Mouse (Mus musculus) layer of hippocampus, adult 18-20 months (tissue): ENCODE data around the gene Icam5. TPM values are rescaled to one million over a fixed set of nuclear protein-coding genes. Genes with fewer than 3 reads are reported as not detected.
"Not testable (repeated sequence)": the region's sequence is repeated elsewhere in the genome, so short reads cannot be mapped to it uniquely, and the experiment has no call there.

ENCODE experiments used
- DNase-seq, 2 experiments: peaks; one replicate each; pipeline ENCODE4 v3.0.0; 2022; ENCODE audit warnings: low spot score in 2 of 2
- long read RNA-seq: library from polyadenylated mRNA; stranded (forward); transcript quantifications from one replicate; pipeline ENCODE4 v2.0.0, GENCODE M21; 2021
- total RNA-seq, 2 experiments: library from RNA; stranded (reverse); gene quantifications; 2 replicates each; pipeline ENCODE4 v1.2.3; 2021

Icam5 gene
- 100 to 1,000 TPM; 379 to 387 TPM for total RNA-seq
- long read RNA-seq, transcript Icam5-201 (11 exons, 2,947 nt): major isoform, 154 of 285 reads
- long read RNA-seq, partial matches to known transcripts: 90 of 285 reads
- long read RNA-seq, other reads (novel, unspliced or antisense): 41 of 285 reads

DNA sequence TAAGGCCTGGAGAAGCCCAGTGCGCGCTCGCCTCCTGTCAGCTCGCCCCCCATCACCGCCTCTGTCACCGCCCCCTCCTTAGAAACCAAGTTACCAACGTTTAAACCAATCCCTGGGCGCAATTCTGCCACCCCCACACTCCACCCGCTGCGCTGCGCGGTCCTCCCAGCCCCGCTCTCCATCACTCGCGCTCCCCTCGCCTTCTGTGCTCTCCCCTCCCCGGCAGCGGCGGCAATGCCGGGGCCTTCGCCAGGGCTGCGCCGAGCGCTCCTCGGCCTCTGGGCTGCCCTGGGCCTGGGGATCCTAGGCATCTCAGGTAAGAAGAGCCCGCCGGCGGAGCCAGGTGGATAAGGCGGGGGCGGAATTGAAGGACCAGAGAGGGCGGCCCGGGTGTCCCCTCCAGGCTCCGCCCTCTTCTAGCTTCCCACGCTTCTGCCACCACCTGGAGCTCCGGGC lies at the start of gene Icam5:
TSS of gene Icam5 (plus strand) at position 178 of the 456 bp plus-strand sequence.
- peak; percentile 90 to 95 for DNase-seq

DNA sequence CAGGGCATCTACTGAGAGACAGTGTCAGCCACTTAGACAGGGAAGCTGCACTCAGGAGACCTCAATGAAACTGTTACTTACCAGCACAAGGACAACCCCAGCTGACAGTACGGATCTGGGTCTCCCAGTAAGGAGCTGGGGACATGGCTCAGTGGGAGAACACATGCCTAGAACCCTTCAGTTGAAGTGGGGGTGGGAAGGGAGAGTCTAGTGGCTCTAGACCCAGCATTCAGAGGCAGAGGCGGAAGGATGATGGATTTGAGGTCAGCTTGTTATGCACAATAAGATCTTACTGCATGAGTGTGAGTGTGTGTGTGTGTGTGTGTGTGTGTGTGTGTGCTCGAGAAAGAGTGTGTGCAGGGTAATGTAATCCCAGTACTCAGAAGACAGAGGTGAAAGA lies 49.7 kb upstream of the Icam5 start:
- DNase-seq: no peak

DNA sequence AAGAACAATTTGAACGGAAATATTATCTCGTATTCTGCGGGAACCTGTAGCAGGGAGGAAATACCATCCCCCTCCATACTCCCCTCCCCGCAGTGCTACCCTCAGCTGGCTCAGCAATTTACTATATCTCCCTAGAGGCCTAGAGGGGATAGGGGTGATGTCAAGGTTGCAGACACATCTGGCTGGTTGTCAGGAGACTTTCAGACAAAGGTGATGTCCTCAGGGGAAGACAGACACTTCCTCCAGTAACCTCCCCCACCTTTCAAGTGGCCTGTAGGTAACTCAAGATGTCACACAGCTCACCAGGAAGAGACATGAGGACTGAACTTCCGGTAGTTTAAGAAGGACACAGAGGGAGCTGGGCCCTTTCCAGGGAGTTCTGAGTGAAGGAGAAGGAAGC lies 48.7 kb upstream of the Icam5 start:
- DNase-seq: no peak

- no peak for DNase-seq
Observed at GRCm38 (mm10) chr9:20986952-20987686, 44.8 kb upstream of the Icam5 start.

- DNase-seq: no peak
Observed at GRCm38 (mm10) chr9:20987953-20988352, 43.9 kb upstream of the Icam5 start.

DNA sequence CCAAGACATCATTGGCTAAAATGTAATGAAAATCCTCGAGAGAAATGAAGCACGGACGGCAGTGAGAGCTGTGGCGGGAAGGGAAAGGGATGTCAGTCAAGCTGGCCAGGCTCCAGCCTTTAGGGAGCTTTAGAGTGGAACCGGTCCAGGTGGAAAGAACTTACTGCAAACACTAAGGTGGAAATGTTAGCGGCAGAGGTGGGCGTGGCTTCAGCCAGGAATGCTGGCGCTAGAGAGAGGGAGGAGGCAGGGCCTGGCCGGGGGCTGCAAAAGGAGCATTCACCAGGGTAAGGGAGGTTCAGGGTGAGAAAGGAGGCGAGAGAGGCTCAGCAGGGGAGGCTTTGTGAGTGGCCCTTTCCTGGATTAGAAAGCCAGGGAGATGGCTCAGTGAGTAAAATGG lies 41.0 kb upstream of the Icam5 start:
- no peak for DNase-seq

GRCm38 (mm10) chr9:20991587-20991986 lies 40.3 kb upstream of the Icam5 start:
- no peak for DNase-seq

DNA sequence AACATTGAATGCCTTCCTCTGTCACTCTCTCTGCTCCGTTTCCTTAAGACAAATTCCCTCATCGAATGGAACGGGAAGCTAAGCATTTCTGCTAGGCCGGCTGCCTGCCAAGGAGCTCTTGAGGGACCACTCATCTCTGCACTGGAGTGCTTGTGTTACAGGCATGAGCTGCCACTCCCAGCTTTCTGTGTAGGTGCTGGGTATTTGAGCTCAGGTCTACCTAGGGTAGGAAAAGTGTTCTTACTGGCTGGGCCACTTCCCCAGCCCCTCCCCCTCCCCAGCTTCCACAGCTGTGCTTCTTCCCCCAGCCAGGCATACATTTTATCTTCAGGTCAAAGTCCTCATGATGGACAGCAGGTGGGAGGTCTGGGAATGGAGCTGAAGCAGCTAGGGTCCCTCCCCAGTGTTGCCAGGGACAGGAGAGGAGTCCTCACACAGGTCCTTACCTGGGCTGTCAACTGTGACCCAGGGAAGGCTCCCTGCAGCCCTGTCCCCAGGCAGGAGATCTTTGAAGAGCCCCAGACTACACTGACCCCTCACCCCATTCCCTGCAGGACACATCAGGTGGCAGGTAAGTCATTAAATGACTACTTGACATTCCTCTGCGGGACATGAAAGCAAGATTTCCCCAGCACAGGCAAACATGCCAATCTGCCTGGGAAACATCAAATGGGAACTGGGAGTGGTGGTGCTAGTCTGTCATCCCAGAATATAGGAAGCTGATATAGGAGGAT lies 38.5 kb upstream of the Icam5 start:
- DNase-seq: no peak

- no peak for DNase-seq
Observed at GRCm38 (mm10) chr9:20995069-20995468, 36.8 kb upstream of the Icam5 start.

- DNase-seq: no peak
Observed at GRCm38 (mm10) chr9:20997065-20997464, 34.8 kb upstream of the Icam5 start.

GRCm38 (mm10) chr9:20998337-20998736 lies 33.5 kb upstream of the Icam5 start:
- DNase-seq: not testable (repeated sequence)

GRCm38 (mm10) chr9:21000811-21001210 lies 31.1 kb upstream of the Icam5 start:
- DNase-seq: no peak

- no peak for DNase-seq
Observed at GRCm38 (mm10) chr9:21001651-21002200, 30.1 kb upstream of the Icam5 start.

DNA sequence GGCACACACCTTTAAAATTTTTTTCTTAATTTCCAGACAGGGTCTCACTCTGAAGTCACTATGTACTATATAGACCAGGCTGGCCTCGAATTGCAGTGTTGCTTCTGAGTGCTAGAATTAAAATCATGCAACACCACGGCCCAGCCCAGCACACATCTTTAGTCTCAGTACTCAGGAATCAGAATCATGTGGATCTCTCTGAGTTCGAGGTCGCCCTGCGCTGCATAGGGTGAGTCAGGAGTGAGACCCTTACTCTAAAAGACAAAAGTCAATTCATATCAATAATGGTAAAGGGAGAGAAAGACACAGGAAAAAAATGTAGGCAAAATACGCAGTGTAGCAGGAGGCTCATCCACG lies 29.6 kb upstream of the Icam5 start:
- DNase-seq: no peak

GRCm38 (mm10) chr9:21002627-21003551 lies 29.0 kb upstream of the Icam5 start, which contains the start of gene Mrpl4:
Gene Mrpl4, plus strand, starts transcription at chr9:21002738.
- DNase-seq: peak; percentile 85 to 92

DNA sequence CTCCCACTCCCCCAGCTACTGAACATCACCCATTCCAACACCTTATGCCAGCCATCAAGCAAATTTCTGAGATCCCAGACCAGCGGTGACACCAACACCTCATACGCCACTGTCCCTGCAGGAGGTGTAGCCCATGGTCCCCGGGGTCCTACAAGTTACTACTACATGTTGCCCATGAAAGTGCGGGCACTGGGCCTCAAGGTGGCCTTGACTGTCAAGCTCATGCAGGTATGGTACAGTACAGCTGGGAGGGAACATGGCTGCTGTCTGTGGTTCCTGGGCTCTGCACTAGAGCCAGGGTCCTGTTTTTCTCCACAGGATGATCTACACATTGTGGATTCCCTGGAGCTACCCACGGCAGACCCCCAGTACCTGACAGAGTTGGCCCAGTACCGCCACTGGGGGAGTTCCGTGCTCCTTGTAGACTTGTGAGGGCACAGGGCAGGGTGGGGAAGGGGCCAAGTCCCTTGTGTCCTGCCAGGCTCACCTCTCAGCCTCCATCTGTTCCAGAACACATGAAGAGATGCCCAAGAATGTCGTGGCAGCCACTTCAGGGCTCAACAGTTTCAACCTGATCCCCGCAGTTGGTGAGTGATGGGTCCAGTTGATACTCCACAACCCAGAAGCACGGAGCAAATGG lies 24.4 kb upstream of the Icam5 start:
- DNase-seq: no peak

GRCm38 (mm10) chr9:21008007-21008406 lies 23.9 kb upstream of the Icam5 start:
- no peak for DNase-seq

- DNase-seq: no peak
Observed at GRCm38 (mm10) chr9:21010362-21010761, 21.5 kb upstream of the Icam5 start.

DNA sequence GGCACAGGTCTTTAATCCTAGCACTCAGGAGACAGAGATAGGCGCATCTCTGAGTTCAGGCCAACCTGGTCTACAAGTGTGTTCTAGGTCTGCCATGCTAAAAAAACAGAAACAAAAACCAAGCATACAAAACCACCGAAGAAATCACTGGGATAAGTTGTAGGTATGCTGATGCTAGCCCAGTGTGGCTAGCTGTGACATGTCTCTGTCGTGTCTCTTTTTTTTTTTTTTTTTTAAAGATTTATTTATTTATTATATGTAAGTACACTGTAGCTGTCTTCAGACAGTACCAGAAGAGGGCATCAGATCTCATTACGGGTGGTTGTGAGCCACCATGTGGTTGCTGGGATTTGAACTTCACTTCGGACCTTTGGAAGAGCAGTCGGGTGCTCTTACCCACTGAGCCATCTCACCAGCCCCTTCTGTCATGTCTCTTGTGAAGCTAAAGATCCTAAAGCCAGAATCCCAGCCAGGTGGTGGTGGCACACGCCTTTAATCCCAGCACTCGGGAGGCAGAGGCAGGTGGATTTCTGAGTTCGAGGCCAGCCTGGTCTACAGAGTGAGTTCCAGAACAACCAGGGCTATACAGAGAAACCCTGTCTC lies 20.8 kb upstream of the Icam5 start:
- DNase-seq: not testable (repeated sequence)

DNA sequence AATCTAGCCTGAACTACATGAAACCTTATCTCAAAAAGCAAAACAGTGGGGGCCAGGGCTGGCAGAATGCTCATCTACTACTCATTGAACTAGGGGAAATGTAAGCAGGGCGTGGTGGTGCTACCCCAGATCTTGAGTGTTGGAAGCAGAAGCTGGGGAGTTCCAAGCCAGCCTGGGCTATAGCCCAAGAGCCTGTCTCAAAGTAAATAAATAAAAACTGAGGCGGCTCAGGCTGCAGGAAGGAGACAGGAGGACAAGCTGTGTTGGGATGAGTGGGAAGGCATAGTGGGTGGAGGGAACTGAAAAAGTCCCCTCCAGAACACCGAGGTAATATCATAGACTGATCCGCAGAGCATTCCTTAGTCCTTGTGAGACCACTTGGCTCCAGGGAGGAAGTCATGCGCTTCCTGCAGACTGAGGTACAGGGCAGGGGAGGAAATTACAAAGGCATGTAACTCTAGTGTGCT lies 20.0 kb upstream of the Icam5 start:
- no peak for DNase-seq
